Mouse (Mus musculus) ovary, postnatal 36 days (tissue): ENCODE results near the gene Tnfrsf13c.

Source experiments
- DNase-seq: peaks from one replicate; pipeline ENCODE4 v3.0.0; 2022; ENCODE audit warnings: low spot score, mixed read lengths

Tnfrsf13c gene

DNA sequence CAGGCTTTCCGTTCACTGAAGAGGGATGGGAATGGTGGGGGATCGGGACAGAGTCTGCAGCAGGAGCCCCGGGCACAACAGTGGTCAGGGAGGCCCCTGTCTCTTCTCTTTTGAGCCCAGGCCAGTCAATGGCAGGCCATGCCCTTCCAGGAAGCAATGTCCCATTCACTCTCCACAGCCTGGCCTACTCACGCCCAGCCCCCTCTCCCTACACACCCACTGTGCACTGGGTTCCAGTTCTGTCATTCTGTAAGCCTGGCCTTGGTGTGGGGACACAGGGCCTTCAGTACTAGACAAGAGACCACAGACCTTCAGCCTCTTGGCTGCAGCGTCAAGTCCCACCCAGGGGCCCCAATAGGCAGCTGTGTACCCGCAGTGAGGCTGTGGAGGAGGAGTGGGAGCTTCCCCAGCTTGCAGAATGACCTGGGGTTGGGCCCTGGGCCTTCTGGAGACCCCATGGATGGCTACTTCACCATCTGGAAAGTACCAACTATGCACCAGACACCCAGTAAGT is 6.0 kb upstream of the Tnfrsf13c start:
- DNase-seq: no peak

DNA sequence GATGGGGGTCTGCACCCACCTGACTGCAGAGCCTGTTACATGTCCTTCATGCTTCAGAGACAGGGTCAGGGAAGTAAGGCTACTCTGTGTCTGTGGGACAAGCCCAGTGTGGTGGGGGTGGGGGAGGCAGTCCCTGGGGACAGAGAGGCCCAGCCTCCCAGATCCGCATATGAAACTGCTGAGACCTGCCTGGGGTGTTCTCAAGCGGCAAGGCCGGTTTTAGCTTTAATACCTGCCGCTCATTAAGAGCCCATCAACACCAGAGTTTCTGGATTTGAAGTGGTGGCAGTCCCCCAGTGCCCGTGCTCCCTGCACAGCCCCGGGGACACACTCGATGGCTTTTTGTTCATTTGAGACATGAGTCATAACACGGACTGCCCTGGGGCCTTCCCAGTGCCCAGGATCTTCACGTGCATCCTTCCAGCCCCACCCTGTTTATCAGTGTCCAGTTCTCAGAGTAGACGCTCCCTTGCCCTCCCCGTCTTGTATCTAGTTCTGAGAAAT is 5.4 kb upstream of the Tnfrsf13c start:
- no peak for DNase-seq

GRCm38 (mm10) chr15:82225769-82226168 is 1.6 kb upstream of the Tnfrsf13c start:
- no peak for DNase-seq

GRCm38 (mm10) chr15:82224602-82225215 is 540 bp upstream of the Tnfrsf13c start:
- DNase-seq: no peak

DNA sequence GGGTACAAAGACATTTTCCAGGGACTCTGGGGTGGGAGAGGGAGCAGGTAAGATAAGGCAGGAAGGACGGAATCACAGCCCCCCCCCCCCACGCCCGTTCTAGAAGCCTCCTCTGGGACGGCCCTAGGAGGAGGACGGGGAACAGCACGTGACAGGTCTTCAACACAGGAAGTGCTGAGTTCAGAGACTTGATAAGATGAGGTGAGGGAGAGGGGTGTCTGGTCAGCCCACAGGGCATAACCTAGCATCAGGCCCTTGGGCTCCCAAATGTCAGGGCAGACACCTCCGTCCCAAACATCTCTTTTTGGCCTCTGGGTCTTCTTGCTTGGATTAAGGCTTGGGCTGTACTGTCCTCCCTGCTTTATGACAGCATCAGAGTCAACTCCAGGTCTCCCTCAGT is 918 bp downstream of the Tnfrsf13c start:
- no peak for DNase-seq

DNA sequence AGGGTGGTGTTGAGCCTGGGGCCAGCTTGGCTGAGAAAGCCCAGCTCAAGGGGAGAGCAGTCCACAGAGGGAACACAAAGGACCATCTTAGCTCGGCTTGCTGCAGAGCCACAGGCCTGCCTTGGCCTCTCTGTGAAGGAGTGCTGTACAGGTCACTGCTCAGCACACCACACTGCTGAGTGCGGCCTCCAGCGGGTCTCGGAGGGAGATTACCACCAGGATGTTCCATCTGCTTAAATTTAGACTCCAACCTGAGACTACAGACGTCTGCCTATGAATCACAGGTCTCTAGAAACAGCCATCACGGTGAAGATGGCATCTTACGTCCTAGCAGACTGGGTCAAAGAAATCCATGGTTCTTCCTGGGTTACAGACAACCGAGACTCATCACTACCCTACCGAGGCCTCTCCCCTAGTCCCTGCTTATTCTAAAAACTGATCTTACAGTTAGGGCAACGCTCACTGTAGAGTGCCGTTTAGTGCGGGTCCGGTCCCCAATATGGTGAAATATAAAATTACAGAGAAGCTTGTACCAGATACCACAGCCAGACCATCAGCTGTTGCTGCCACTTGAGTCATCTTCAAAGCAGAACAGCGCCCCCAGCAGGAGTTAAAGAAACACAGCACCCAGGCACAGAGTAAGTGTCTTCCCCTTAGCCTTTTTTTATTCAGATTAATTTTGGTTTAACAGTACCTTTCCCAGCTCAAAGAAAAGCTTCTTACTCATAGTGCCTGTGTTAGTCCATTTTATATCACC is 2.9 kb downstream of the Tnfrsf13c start:
- DNase-seq: no peak

DNA sequence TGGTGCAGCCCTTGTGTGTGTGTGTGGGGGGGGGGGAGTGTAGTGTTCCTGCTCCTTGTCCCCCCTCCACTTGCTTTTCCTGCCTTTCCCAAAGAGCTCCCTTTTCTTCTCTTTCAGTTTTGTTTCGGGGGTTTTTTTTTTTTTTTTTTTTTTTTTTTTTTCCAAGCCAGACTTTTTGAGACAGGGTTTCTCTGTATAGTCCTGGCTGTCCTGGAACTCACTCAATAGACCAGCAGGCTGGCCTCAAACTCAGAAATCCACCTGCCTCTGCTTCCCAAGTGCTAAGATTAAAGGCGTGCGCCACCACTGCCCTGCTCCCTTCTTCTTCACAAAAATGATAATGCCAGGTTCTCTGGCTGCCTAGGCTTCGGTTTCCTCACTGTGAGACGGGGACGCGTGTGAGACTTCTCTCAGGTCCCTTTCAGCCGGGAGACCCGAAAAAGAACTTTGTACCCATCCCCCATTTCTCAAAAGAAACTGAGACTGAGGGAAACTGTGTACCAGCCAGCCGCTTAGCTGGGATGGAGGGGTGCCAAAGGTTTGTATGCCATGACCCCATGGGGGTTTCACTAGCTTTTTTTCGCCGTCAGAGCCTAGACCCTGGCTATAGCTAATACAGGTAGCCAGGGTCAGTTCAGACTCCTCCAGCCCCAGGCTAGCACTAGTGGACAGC is 4.0 kb downstream of the Tnfrsf13c start:
- no peak for DNase-seq

- DNase-seq: no peak
These were observed 5.1 kb downstream of the Tnfrsf13c start for GRCm38 (mm10) chr15:82218778-82219666.

DNA sequence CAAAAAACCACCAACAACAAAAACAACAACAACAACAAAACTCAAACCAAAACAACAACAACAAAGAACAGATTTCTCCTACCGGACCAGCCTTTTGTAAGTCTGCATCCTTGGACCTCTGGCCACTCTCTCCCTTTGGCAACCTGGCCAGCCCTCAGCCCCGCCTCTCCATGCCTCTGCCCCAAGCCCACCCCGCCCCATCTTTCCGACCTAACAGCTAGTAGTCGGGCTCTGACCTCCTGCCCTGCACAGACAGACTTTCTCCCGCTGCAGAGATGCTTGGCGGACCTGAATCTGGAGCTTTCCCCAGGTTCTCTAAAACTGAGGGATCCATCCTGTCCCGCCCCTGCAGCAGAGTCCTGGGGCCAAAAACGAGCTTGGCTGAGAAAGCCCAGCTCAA is 6.2 kb downstream of the Tnfrsf13c start:
- DNase-seq: no peak

DNA sequence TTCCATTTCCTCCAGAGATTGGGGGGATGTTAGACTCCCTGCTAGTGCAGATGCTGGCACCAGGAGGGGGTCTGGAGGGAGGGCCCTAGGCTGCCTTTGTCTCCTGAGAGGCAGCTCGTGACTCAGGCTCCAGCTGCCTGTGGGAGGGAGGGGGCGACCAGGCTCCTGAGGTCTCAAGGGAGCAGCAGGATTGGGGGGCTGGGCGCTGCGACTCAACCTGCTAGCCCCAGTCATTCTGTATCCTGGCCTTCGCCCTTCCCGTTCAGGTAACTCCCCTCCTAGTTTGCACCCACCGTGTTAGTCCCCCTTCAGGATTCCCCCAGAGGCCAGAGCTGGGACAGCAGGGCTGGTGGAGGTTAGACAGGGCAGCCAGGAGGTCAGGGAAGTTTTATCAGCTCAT is 7.1 kb downstream of the Tnfrsf13c start:
- no peak for DNase-seq

DNA sequence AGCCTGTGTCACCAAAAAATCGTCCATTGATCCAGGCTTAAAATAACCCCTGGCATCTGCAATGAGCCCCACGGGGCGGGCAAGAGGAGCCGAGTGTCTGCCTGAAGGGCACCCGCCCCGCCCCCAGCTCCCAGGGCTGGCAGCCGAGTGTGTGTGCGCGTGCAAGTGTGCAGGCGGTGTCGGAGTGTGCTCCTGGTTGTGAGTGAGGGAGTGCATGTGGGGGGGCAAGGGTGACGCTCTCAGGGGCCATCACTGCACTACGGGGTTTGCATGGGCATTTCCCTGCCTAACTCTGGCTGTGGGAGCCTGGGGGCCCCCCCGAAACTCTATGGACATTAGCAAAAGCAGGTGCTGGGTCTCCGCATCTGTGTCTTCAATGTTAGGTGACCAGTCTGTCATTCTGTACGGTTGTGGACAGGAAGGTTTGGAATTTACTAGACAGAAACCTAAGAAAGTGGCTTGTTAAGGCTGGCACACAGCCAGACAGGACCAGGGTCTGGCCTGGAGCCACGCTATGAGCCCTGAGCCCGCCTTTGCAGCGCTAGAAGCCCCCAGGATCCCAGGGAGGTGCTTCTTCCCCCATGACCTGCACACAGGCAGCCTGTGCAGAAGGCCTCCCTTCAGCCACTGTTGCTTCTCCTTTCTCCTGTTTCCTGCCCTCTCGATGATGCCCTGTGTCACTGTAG is 7.9 kb downstream of the Tnfrsf13c start:
- no peak for DNase-seq

- DNase-seq: no peak
These were observed 8.7 kb downstream of the Tnfrsf13c start for GRCm38 (mm10) chr15:82215332-82216046.

DNA sequence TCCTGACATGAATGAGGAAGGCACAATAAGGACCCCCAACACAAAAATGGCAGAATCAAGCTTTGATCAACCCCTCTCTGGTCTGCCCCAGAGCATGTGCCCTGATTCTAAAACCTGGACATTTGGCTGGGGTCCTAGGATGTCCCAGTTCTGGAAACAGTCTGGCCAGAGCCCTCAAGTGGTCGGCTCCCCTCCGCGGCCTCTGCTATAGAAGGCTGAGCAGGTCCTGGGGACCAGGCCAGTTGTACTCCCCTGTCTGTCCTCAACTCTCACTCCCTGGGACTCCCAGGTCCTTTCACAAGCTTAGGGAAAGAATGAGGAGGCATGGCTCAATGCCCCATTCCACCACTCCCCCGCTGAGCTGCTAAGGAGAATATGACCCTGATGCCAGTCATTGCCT is 10.9 kb downstream of the Tnfrsf13c start:
- no peak for DNase-seq

DNA sequence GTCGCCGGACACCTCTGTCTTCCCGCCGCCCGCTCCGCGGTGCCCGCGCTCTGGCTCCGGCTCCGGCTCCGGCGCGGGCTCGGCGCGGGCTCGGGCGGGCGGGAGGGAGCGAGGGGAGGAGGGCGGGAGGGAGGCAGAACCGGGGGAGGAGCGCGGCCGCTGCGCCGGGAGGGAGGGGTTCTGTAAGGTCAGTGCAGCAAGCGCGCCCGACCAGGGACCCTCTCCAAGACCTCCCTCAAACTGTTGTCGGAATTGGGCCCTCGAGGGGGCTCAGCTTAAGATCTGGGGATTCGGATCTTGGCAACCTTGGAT is 11.5 kb downstream of the Tnfrsf13c start, which contains the start of gene Shisa8:
Gene Shisa8, minus strand, starts transcription at position 64 of the 312 bp plus-strand sequence.
- no peak for DNase-seq

- peak; percentile 27 for DNase-seq
These were observed 12.0 kb downstream of the Tnfrsf13c start for GRCm38 (mm10) chr15:82211911-82212751.

- DNase-seq: no peak
These were observed 12.9 kb downstream of the Tnfrsf13c start for GRCm38 (mm10) chr15:82211281-82211680.

- no peak for DNase-seq
These were observed 13.4 kb downstream of the Tnfrsf13c start for GRCm38 (mm10) chr15:82210801-82211200.

DNA sequence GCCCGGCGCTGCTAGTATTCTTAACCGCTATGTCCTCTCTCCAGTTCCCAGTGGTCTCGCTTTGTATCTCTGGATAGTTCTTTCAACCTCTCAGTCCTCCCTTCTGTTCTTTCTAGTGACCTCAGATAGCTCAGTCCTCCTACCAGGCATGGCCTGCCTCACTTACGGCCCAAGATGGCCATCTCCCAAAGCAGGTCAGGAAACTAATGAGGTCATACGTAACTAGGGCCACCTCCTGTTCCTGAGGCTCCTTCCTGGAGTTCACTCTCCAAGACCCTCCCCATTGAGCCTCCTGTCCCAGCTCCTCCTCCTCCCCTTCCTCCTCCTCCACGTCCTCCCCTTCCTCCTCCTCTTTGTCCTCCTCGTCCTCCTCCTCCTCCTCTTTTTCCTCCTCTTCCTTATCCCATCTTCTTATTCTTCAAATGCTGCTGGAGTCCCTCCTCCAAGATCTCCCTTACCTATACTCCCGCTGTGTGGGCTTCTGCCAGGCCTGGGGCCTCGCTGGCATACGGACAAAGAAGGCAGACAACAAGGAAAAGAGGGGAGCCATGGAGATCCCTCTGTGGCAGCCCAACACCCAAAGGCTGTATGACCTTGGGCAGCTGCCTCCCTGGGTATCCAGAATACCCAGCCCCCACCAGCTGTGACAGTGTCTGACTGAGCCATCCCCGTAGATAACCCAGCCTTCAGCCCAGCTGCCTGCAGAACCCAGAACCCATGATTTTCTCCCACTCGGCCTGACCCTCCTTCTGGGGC is 14.7 kb downstream of the Tnfrsf13c start:
- no peak for DNase-seq

DNA sequence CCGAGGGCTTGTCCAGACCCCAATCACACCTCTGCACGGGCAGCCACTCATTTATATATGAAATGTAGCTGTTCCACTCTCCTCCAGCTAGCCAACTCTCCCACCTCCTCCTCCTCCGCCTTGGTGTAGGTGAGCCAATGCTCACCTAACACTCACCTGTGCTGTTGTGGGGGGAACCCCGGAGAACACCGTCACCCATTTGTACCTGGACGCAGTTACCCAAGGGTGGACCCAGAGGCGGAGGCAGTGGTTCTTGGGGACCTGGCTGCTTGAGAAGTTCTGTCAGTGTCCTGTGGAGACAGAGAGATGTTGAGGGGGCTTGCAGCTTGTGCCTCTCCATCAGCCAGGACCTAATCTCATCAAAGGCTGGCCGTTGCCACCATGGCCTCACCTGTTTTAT is 15.9 kb downstream of the Tnfrsf13c start:
- no peak for DNase-seq
